Mouse (Mus musculus) midbrain, postnatal 0 days (tissue): ENCODE results near the gene Rnase1. TPM values are rescaled to one million over a fixed set of nuclear protein-coding genes. Genes with fewer than 3 reads are reported as not detected.

Experiments used
- ATAC-seq: fragments of 200-750 bp; cut with Nextera tagmentation; 2 replicates; pipeline ENCODE4 v1.8.0; 2017; ENCODE audit warnings: moderate number of reproducible peaks, mild to moderate bottlenecking, moderate TSS enrichment, moderate library complexity; ENCODE audit not compliant: low FRiP score
- DNase-seq: peaks from one replicate; pipeline ENCODE4 v3.0.0-alpha.2; 2015; ENCODE audit warnings: low spot score
- H3K27ac ChIP-seq: fragments of 300-500 bp; sonication (generic); 2 replicates; pipeline ENCODE4 v1.5.1; 2014; ENCODE audit warnings: low read depth, mild to moderate bottlenecking, low read length, mixed read lengths
- H3K27me3 ChIP-seq: fragments of 300-500 bp; sonication (generic); 2 replicates; pipeline ENCODE4 v1.6.1; 2014; ENCODE audit warnings: low read length, control low read depth, mixed read lengths; ENCODE audit not compliant: insufficient read depth
- H3K36me3 ChIP-seq: fragments of 300-500 bp; sonication (generic); 2 replicates; pipeline ENCODE4 v1.6.1; 2014; ENCODE audit warnings: low read length, control low read depth, mixed read lengths; ENCODE audit not compliant: insufficient read depth
- H3K4me1 ChIP-seq: fragments of 300-500 bp; sonication (generic); 2 replicates; pipeline ENCODE4 v1.6.1; 2014; ENCODE audit warnings: mild to moderate bottlenecking, control low read depth, antibody characterized with exemption, low read length, mixed read lengths; ENCODE audit not compliant: insufficient read depth
- H3K4me2 ChIP-seq: fragments of 300-500 bp; sonication (generic); 2 replicates; pipeline ENCODE4 v1.6.1; 2014; ENCODE audit warnings: low read depth, mild to moderate bottlenecking, low read length, mixed read lengths; ENCODE audit not compliant: poor library complexity, severe bottlenecking
- H3K4me3 ChIP-seq: fragments of 300-500 bp; sonication (generic); 2 replicates; pipeline ENCODE4 v1.5.1; 2014; ENCODE audit warnings: low read depth, mild to moderate bottlenecking, low read length, moderate library complexity
- H3K9ac ChIP-seq: fragments of 300-500 bp; sonication (generic); replicated peaks from 2 replicates; pipeline ENCODE4 v1.6.1; 2014; ENCODE audit warnings: mild to moderate bottlenecking, low read length, moderate library complexity, mixed read lengths; ENCODE audit not compliant: poor library complexity, severe bottlenecking
- H3K9me3 ChIP-seq: fragments of 300-500 bp; sonication (generic); 2 replicates; pipeline ENCODE4 v1.6.1; 2016; ENCODE audit warnings: low read length, control low read depth
- CTCF ChIP-seq: IDR thresholded peaks from 2 replicates; pipeline ENCODE4 v1.5.1; 2016; ENCODE audit warnings: antibody characterized with exemption, mild to moderate bottlenecking
- WGBS: fragments of 180-500 bp; shearing (Covaris S2); extraction: QIAGEN DNeasy Blood & Tissue Kit; methylation state at CpG from one replicate; pipeline ENCODE4 v1.1.7; 2014; 5-methylcytosine and 5-hydroxymethylcytosine counted together
- polyA plus RNA-seq: library from polyadenylated mRNA; unstranded; fragments of >200 nt; fragmentation: Nextera tagmentation; extraction: Ambion mirVana; gene quantifications from 2 replicates; pipeline ENCODE4 v1.2.1, GENCODE M21; 2015
- total RNA-seq: library from RNA; depleted of rRNA; stranded (reverse); fragments of >200 nt; gene quantifications from 2 replicates; pipeline ENCODE4 v1.2.3, GENCODE M21; 2014

Gene Rnase1
- total and polyA plus RNA-seq, 2 experiments from 2014 or later, result 0.78 to 1.0 TPM

- WGBS, result 89% methylated on average over 5 of the region's 5 CpGs
- ATAC-seq, result no peak
- no peak for DNase-seq
Observed at GRCm38 (mm10) chr14:51156056-51156735, 9.6 kb upstream of the Rnase1 start.

DNA sequence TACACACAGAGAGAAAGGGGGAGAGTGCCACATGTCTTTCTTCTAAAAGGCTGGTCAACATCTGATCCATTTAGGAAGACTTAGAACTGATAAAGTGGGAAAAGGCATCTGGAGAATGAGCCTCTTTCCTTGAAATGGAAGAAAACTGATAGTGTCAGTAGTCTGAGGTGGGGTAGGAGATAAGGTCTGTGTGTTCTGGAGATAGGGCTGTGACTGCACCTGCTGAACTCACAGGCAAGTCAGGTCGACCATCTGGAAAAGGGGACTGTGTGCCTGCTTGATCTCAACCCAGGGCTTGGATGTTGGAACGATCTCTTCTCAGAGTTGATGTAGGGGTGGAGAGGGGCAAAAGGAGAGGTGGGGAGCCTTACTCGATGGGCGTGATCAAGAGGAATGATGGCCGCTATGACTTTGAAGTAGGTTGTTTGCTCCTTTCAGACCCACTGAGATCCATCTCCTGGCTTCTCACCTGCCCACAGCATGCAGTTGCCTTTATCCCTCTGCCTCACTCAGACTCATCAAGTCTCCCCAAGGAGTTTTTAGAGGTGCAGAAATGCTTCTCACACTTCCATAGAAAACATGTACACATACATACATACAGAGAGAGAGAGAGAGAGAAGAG lies 5.8 kb upstream of the Rnase1 start:
- no peak overlapping the region for H3K27ac ChIP-seq
- no peaks in the 10 kb centered on the region for H3K9me3 ChIP-seq
- no peak overlapping the region for H3K4me2 ChIP-seq
- ATAC-seq (no peak), DNase-seq (no peak)
- no peak for TF ChIP-seq CTCF
- WGBS, result 88% methylated on average over 5 of the region's 5 CpGs
- H3K36me3 ChIP-seq, result no peaks in the 10 kb centered on the region
- no peak overlapping the region for H3K9ac ChIP-seq
- no peaks in the 10 kb centered on the region for H3K4me1 ChIP-seq
- H3K27me3 ChIP-seq, result no peaks in the 10 kb centered on the region
- no peak overlapping the region for H3K4me3 ChIP-seq

More at GRCm38 (mm10) chr14:51156056-51156735, 9.6 kb upstream of the Rnase1 start:
- Histone ChIP-seq H3K9ac (no peak overlapping the region), H3K27ac (no peak overlapping the region), H3K36me3 (no peaks in the 10 kb centered on the region), H3K4me2 (no peak overlapping the region), H3K9me3 (no peaks in the 10 kb centered on the region), H3K4me1 (no peaks in the 10 kb centered on the region), H3K4me3 (no peak overlapping the region), H3K27me3 (no peaks in the 10 kb centered on the region)
- no peak for TF ChIP-seq CTCF

DNA sequence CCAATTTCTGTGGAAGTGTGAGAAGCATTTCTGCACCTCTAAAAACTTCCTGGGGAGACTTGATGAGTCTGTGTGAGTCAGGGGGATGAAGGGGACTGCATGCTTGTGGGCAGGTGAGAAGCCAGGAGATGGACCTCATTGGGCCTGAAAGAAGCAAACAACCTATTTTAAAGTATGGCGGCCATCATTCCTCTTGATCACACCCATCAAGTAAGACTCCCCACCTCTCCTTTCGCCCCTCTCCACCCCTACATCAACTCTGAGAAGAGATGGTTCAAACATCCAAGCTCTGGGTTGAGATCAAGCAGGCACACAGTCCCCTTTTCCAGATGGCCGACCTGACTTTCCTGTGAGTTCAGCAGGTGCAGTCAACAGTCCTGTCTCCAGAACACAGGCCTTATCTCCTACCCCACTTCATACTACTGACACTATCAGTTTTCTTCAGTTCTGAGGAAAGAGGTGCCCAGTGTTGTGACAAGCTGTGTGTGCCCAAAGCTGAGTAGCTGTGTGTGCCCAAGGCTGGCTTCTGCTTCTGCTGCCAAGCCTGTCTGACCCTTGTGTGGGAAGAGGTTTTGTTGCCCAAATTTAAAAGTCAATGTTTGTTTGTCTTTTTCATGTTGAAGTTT lies 3.7 kb upstream of the Rnase1 start:
- ATAC-seq (no peak), DNase-seq (no peak)
- H3K27me3 ChIP-seq, result no peaks in the 10 kb centered on the region
- H3K4me2 ChIP-seq, result no peak overlapping the region
- H3K27ac ChIP-seq, result no peak overlapping the region
- H3K36me3 ChIP-seq, result no peaks in the 10 kb centered on the region
- 93% methylated on average over 3 of the region's 3 CpGs for WGBS
- H3K4me1 ChIP-seq, result no peaks in the 10 kb centered on the region
- no peak overlapping the region for H3K4me3 ChIP-seq
- no peak overlapping the region for H3K9ac ChIP-seq
- no peaks in the 10 kb centered on the region for H3K9me3 ChIP-seq
- no peak for TF ChIP-seq CTCF

- no peak for TF ChIP-seq CTCF
- no peak overlapping the region for H3K27ac ChIP-seq
- H3K27me3 ChIP-seq, result no peaks in the 10 kb centered on the region
- no peak overlapping the region for H3K9ac ChIP-seq
- DNase-seq (no peak), ATAC-seq (no peak)
- WGBS, result 75% methylated on average over 5 of the region's 5 CpGs
- no peaks in the 10 kb centered on the region for H3K9me3 ChIP-seq
- H3K4me3 ChIP-seq, result no peak overlapping the region
- H3K4me2 ChIP-seq, result no peak overlapping the region
- H3K36me3 ChIP-seq, result no peaks in the 10 kb centered on the region
- H3K4me1 ChIP-seq, result no peaks in the 10 kb centered on the region
Observed at GRCm38 (mm10) chr14:51149164-51149563, 2.6 kb upstream of the Rnase1 start.

GRCm38 (mm10) chr14:51148006-51148405 lies 1.4 kb upstream of the Rnase1 start:
- Histone ChIP-seq H3K27me3 (no peaks in the 10 kb centered on the region), H3K9me3 (no peaks in the 10 kb centered on the region), H3K36me3 (no peaks in the 10 kb centered on the region), H3K9ac (no peak overlapping the region), H3K4me2 (no peak overlapping the region), H3K27ac (no peak overlapping the region), H3K4me1 (no peaks in the 10 kb centered on the region), H3K4me3 (no peak overlapping the region)
- no peak for TF ChIP-seq CTCF
- no peak for ATAC-seq
- WGBS, result 68% methylated on average over 3 of the region's 3 CpGs
- no peak for DNase-seq

DNA sequence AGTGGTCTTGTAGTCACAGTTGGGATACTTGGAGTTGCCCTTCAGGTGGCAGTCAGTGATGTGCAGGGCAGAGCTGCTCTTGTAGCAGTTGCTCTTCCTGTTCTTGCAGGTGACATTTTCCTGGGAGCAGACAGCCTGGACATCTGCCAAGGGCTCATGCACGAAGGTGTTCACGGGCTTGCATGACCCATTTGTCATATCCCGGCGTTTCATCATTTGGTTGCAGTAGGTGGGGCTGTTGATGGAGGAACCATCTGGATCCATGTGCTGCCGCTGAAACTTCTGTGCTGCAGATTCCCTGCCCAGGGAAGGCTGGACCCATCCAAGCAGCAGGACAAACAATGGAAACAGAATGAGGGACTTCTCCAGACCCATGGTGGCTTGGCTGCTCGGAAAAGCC lies 1.1 kb downstream of the Rnase1 start:
- Histone ChIP-seq H3K27me3 (no peaks in the 10 kb centered on the region), H3K4me3 (no peak overlapping the region), H3K9me3 (no peaks in the 10 kb centered on the region), H3K9ac (no peak overlapping the region), H3K27ac (no peak overlapping the region), H3K36me3 (no peaks in the 10 kb centered on the region), H3K4me1 (no peaks in the 10 kb centered on the region), H3K4me2 (no peak overlapping the region)
- DNase-seq (no peak), ATAC-seq (no peak)
- 92% methylated on average over 6 of the region's 6 CpGs for WGBS
- TF ChIP-seq CTCF, result no peak
